Mouse (Mus musculus) heart, embryonic 12.5 days (tissue): ENCODE data around the gene Pimreg. TPM values are rescaled to one million over a fixed set of nuclear protein-coding genes. Genes with fewer than 3 reads are reported as not detected.
A peak's percentile ranks its signal among the peaks of the same experiment; 100 is the strongest.

Experiments
- ATAC-seq: fragments of 200-750 bp; cut with Nextera tagmentation; 2 replicates; pipeline ENCODE4 v1.8.0; 2017; ENCODE audit warnings: moderate TSS enrichment, moderate library complexity; ENCODE audit not compliant: insufficient number of reproducible peaks, low FRiP score
- H3K27ac ChIP-seq: fragments of 300-500 bp; sonication (generic); 2 replicates; pipeline ENCODE4 v1.5.1; 2016; ENCODE audit warnings: mild to moderate bottlenecking, moderate library complexity; ENCODE audit not compliant: poor library complexity, severe bottlenecking
- H3K27me3 ChIP-seq: fragments of 300-500 bp; sonication (generic); replicated peaks from 2 replicates; pipeline ENCODE4 v1.6.1; 2016; ENCODE audit warnings: mild to moderate bottlenecking, moderate library complexity
- H3K36me3 ChIP-seq: fragments of 300-500 bp; sonication (generic); 2 replicates; pipeline ENCODE4 v1.6.1; 2016; ENCODE audit warnings: mild to moderate bottlenecking, moderate library complexity
- H3K4me1 ChIP-seq: fragments of 300-500 bp; sonication (generic); replicated peaks from 2 replicates; pipeline ENCODE4 v1.6.1; 2016; ENCODE audit warnings: mild to moderate bottlenecking
- H3K4me2 ChIP-seq: fragments of 300-500 bp; sonication (generic); 2 replicates; pipeline ENCODE4 v1.6.1; 2016; ENCODE audit warnings: mild to moderate bottlenecking, moderate library complexity
- H3K4me3 ChIP-seq: fragments of 300-500 bp; sonication (generic); 2 replicates; pipeline ENCODE4 v1.5.1; 2016; ENCODE audit warnings: mild to moderate bottlenecking
- H3K9ac ChIP-seq: fragments of 300-500 bp; sonication (generic); 2 replicates; pipeline ENCODE4 v1.6.1; 2016; ENCODE audit warnings: mild to moderate bottlenecking, moderate library complexity
- H3K9me3 ChIP-seq: fragments of 300-500 bp; sonication (generic); replicated peaks from 2 replicates; pipeline ENCODE4 v1.6.1; 2016; ENCODE audit warnings: mild to moderate bottlenecking, moderate library complexity
- WGBS: fragments of 180-500 bp; shearing (Covaris S2); methylation state at CpG from one replicate; pipeline ENCODE4 v1.1.7; 2016; 5-methylcytosine and 5-hydroxymethylcytosine counted together
- polyA plus RNA-seq: library from polyadenylated mRNA; unstranded; fragments of >200 nt; fragmentation: Nextera tagmentation; extraction: Ambion mirVana; gene quantifications from 2 replicates; pipeline ENCODE4 v1.2.1, GENCODE M21; 2016

Pimreg gene
- polyA plus RNA-seq, 1 experiment from 2014 or later, result 90.6 TPM

DNA sequence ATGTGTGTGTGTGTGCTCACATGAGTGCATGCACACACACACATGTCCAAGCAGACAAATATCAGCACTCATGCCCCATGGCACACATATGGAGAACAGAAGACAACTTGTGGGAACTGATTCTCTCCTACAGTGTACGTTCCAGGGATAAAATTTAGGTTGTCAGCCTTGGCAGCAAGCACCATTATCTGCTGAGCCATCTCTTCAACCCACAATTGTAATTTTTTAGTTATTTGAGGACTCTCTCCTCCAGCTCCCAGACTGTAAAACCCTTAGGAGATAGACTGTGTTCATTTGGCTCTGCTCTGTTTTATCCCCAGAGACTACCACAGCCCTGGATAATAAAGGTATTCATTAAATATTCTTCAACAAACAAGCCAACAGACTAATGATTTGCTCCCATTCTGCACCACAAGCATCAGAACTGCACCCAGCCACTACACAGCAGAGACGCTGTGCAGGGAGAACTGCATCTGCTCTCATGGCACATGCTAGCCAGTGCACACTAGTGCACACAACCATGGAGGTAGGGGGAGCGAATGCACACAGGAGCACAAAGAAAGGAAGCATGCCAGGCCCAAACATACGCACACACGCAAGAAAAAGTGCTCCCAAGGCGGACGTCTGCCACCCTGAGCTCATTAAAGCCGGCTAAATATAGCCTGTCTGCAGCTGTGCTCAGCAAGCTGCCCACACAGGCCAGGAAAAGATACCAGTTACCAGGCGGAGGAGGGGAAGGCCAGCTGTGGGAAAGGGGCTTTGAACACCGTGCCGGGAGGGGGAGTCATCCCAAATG is 44.6 kb downstream of the Pimreg start:
- H3K27ac ChIP-seq, result peak overlapping the region; percentile 69
- H3K9ac ChIP-seq, result no peak overlapping the region
- H3K4me2 ChIP-seq, result peak overlapping the region; percentile 29; the same call in 1 of the 2 replicates
- no peaks in the 10 kb centered on the region for H3K9me3 ChIP-seq
- H3K27me3 ChIP-seq, result no peaks in the 10 kb centered on the region
- H3K4me1 ChIP-seq, result peaks cover 36% of the 10 kb centered on the region
- peak; percentile 53; the same call in 1 of the 2 replicates for ATAC-seq
- no peaks in the 10 kb centered on the region for H3K36me3 ChIP-seq
- H3K4me3 ChIP-seq, result no peak overlapping the region
- 24% methylated on average over 11 of the region's 11 CpGs for WGBS

DNA sequence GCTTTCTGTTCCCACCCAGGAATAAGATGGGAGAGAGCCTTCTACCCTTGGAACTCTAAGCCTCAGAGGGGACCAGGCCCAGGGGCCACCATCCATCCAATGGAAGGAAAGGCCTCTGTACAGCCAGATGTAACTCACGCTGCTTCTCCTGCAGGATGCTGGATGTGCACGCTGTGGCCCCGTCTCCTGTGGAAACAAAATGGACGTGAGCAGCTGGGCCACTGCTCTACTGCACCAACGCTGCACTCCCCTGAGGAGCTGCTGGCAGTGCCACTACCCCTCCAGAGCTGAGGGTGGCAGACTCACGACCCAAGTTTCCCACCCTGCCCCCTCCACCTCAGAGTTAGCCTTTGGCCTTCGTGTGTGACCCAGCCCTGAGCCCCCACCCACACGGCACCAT is 50.6 kb downstream of the Pimreg start:
- no peak for ATAC-seq
- 56% methylated on average over 8 of the region's 8 CpGs for WGBS
- H3K4me3 ChIP-seq, result no peak overlapping the region
- H3K9me3 ChIP-seq, result no peaks in the 10 kb centered on the region
- H3K4me1 ChIP-seq, result peaks cover 44% of the 10 kb centered on the region
- H3K9ac ChIP-seq, result no peak overlapping the region
- no peaks in the 10 kb centered on the region for H3K36me3 ChIP-seq
- H3K4me2 ChIP-seq, result no peak overlapping the region
- no peak overlapping the region for H3K27ac ChIP-seq
- peaks cover 5% of the 10 kb centered on the region; the same call in 1 of the 2 replicates for H3K27me3 ChIP-seq

DNA sequence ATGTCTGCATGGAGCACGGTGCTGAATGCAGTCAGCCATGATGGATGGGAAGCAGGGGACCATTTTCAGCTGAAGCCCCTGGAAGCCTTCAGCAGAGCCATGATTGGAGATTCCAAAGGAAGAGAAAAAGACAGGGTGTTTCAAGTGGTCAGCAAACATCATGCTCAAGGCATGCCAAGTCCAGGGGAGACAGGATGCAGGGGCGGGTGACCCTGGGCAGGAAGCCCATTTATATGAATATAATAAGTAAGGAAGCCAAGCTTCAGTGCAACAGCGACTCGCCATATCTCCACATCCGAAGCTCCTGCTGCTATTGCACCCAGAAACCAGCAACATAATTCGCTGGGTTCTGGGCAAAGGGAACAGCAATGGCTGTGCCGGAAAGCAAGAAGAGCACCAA is 52.6 kb downstream of the Pimreg start:
- Histone ChIP-seq H3K4me3 (no peak overlapping the region), H3K4me2 (no peak overlapping the region), H3K27me3 (peaks cover 5% of the 10 kb centered on the region; the same call in 1 of the 2 replicates), H3K36me3 (no peaks in the 10 kb centered on the region), H3K4me1 (peaks cover 32% of the 10 kb centered on the region), H3K9me3 (no peaks in the 10 kb centered on the region), H3K27ac (no peak overlapping the region), H3K9ac (no peak overlapping the region)
- ATAC-seq, result no peak
- WGBS, result 74% methylated on average over 7 of the region's 7 CpGs

DNA sequence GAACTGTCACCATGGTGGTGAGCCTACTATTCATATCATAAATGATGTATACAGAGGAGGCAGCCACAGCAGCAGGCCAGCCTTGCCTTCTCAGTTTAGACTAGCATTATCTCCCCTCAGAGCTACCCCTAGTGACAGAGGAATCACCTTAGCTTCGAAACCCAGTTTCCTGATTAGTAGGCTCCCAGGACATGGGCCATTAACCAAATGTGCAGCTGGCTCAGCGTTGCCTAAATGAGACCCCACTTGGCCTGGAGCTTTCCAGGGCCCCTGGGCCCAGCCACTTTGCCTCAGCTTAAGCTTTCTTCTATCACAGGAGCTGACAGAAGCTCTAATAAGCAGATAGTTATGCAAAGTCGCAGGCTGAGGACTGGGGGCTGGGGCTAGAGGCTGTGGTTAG is 54.2 kb downstream of the Pimreg start:
- no peak overlapping the region for H3K4me3 ChIP-seq
- no peak overlapping the region for H3K27ac ChIP-seq
- 34% methylated on average over 3 of the region's 3 CpGs for WGBS
- ATAC-seq, result no peak
- no peak overlapping the region for H3K4me2 ChIP-seq
- no peaks in the 10 kb centered on the region for H3K9me3 ChIP-seq
- H3K27me3 ChIP-seq, result peaks cover 5% of the 10 kb centered on the region; the same call in 1 of the 2 replicates
- no peak overlapping the region for H3K9ac ChIP-seq
- no peaks in the 10 kb centered on the region for H3K36me3 ChIP-seq
- H3K4me1 ChIP-seq, result peaks cover 32% of the 10 kb centered on the region

Other genes with a start within 250 kb of the Pimreg start
- gene Aipl1, start 4.5 kb upstream of the Pimreg start, polyA plus RNA-seq, result 0.80 and 1.0 TPM in 2 replicates
- gene Pitpnm3, start 93.7 kb downstream of the Pimreg start, polyA plus RNA-seq, result 0.13 and 0.17 TPM in 2 replicates
- gene Gm43951, start 164.8 kb downstream of the Pimreg start, polyA plus RNA-seq, result 0.09 and 0.17 TPM in 2 replicates
- 9.1 and 9.6 TPM in 2 replicates for gene 4933427D14Rik, start 165.4 kb downstream of the Pimreg start, polyA plus RNA-seq
- 138 and 141 TPM in 2 replicates for gene Txndc17, start 165.5 kb downstream of the Pimreg start, polyA plus RNA-seq
- 28.2 and 28.5 TPM in 2 replicates for gene Med31, start 173.6 kb downstream of the Pimreg start, polyA plus RNA-seq
- gene Slc13a5, start 225.2 kb downstream of the Pimreg start, polyA plus RNA-seq, result 0.17 and 0.36 TPM in 2 replicates